Mouse (Mus musculus): Measurements from ENCODE around the gene Tmem182. TPM values are rescaled to one million over a fixed set of nuclear protein-coding genes. Genes with fewer than 3 reads are reported as not detected.

Tmem182 gene
- polyA plus RNA-seq, 1 experiment from 2014 or later, result not detected

DNA sequence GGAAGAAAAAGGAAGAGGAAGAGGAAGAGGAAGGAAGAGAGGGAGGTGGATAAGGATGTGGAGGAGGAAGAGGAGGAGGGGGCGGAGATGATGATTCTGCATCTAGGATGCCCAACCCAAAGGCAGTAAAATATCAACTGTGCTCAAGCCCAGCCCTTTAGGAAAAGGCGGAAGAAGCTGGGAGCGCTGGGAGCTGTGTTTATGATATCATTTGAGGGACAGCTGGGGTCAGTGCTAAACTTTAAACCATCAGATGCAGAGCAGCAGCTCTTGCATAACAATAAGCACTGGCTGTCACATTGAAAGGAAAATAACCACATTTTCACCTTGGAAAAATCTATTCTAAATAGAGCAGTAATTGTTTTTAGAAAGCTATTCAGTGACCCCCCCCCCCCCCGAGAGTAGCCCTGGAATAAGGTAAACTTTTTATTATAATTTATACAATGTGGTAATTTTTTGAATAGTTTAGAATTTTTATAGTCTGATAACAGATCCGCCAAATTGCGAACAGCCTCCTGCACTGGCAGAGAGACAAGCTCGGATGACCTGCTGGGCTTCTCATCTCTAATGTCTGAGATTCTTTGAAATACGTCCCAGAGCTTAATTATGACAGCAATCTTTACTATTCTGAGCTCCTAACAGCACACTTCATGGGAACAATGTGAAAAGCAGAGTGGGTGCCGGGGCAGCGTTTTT, 68.5 kb downstream of the Tmem182 start:
- no peaks in the 10 kb centered on the region for H3K27me3 ChIP-seq (ENCODE audit: control insufficient read depth, insufficient read depth, low read length)
- H3K9me3 ChIP-seq (ENCODE audit: control insufficient read depth, low read length), result no peaks in the 10 kb centered on the region
- ATAC-seq (ENCODE audit: low FRiP score) (no peak), DNase-seq (ENCODE audit: low spot score, missing footprints) (no peak)
- no peaks in the 10 kb centered on the region for H3K4me1 ChIP-seq (ENCODE audit: control insufficient read depth, insufficient read depth, low read length)
- no peak overlapping the region for H3K9ac ChIP-seq (ENCODE audit: low read length)
- H3K4me2 ChIP-seq, result no peak overlapping the region
- WGBS, result 74% methylated on average over 10 of the region's 10 CpGs
- no peak overlapping the region for H3K27ac ChIP-seq (ENCODE audit: low read depth, low read length)
- no peak overlapping the region for H3K4me3 ChIP-seq (ENCODE audit: low read depth, low read length)
- no peaks in the 10 kb centered on the region for H3K36me3 ChIP-seq (ENCODE audit: control insufficient read depth, insufficient read depth, low read length)

DNA sequence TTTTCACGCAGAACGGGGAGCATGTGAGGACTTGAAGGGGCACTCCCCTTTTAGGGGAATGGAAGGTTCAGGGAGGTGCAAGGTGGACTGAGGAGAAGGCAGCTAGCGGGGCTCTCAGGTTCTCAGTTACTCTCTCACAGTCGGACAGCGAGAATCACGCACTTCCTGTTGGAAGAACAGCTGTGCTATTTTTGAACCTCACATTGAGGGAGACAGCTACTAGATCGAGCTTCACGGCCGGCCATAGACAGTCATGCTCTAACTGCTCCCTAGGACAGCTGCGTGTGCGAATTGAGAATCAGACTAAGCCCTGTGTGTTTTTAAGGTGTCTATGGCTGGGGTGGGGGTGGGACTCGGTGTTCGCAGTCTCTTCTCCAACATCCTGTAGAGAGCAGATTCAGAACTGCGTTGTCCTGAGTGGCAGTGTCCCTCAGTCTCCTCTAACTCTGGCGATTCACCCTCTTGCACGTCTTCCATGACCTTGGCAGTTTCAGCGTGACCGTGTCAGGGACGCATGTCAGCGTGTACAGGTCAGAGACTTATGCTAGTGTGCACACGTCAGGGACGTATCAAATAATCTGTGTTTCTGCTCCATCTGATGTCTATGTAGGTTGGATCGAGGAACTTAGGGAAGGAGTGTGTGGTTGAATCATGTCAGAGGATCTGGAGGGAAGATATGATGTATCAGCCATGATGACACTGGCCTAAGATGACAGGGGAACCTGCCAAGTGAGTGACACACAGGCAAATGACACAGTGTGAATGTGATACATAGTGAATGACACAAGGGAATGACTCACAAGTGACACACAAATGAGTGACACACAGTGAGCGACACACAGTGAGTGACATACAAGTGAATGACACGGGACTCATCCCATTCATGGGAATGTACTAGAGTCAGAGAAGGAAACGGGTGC, 69.3 kb downstream of the Tmem182 start:
- H3K4me2 ChIP-seq, result no peak overlapping the region
- DNase-seq (ENCODE audit: low spot score, missing footprints) (no peak), ATAC-seq (ENCODE audit: low FRiP score) (no peak)
- H3K27ac ChIP-seq (ENCODE audit: low read depth, low read length), result no peak overlapping the region
- H3K36me3 ChIP-seq (ENCODE audit: control insufficient read depth, insufficient read depth, low read length), result no peaks in the 10 kb centered on the region
- no peaks in the 10 kb centered on the region for H3K9me3 ChIP-seq (ENCODE audit: control insufficient read depth, low read length)
- no peak overlapping the region for H3K4me3 ChIP-seq (ENCODE audit: low read depth, low read length)
- H3K9ac ChIP-seq (ENCODE audit: low read length), result no peak overlapping the region
- no peaks in the 10 kb centered on the region for H3K27me3 ChIP-seq (ENCODE audit: control insufficient read depth, insufficient read depth, low read length)
- 86% methylated on average over 26 of the region's 26 CpGs for WGBS
- no peaks in the 10 kb centered on the region for H3K4me1 ChIP-seq (ENCODE audit: control insufficient read depth, insufficient read depth, low read length)

DNA sequence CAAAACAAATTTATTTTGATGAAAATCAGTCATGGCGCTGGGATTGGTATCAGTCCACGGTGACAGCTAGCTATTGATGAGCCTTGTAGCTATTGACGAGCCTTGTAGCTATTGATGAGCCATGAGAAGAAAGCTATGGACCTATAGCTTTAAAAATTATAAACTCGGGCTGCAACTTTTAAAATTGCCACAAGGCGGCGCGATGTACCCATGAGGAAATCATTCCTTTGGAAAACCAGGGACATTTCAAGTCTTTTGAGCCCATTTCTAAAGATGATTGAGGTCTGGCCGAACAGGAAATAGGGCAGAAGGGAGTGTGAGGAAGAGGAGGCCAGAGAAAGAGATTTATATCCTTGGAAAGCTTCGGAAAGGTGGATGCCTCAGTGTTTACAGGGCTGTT, 73.7 kb downstream of the Tmem182 start:
- 15% methylated on average over 9 of the region's 9 CpGs for WGBS
- Histone ChIP-seq H3K4me1 (ENCODE audit: control insufficient read depth, insufficient read depth, low read length) (peaks cover 4% of the 10 kb centered on the region; the same call in 1 of the 2 replicates), H3K27me3 (ENCODE audit: control insufficient read depth, insufficient read depth, low read length) (no peaks in the 10 kb centered on the region), H3K4me3 (ENCODE audit: low read depth, low read length) (no peak overlapping the region), H3K9ac (ENCODE audit: low read length) (no peak overlapping the region), H3K4me2 (no peak overlapping the region), H3K9me3 (ENCODE audit: control insufficient read depth, low read length) (no peaks in the 10 kb centered on the region), H3K27ac (ENCODE audit: low read depth, low read length) (no peak overlapping the region), H3K36me3 (ENCODE audit: control insufficient read depth, insufficient read depth, low read length) (no peaks in the 10 kb centered on the region)
- peak; percentile 98 for DNase-seq (ENCODE audit: low spot score, missing footprints)
- no peak for ATAC-seq (ENCODE audit: low FRiP score)

DNA sequence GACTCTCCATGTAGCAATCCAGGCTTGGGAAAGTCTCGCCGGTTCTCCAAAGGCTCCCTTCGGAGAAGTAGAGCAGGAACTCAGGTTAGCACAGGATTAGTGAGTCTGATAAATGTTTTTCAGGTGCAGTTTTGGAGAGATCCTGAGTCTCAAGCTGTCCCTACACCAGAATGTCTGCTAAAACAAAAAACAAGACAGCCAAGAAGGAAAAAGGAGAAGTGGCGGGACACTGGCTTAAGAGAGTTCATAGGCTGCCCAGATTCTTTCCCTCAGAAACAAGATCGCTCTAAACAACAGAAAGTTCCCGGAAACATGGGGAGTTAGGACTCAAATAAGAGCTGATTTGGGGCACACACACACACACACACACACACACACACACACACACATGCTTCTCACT, 74.1 kb downstream of the Tmem182 start:
- 75% methylated on average over 6 of the region's 6 CpGs for WGBS
- H3K4me1 ChIP-seq (ENCODE audit: control insufficient read depth, insufficient read depth, low read length), result peaks cover 4% of the 10 kb centered on the region; the same call in 1 of the 2 replicates
- ATAC-seq (ENCODE audit: low FRiP score), result no peak
- H3K9me3 ChIP-seq (ENCODE audit: control insufficient read depth, low read length), result no peaks in the 10 kb centered on the region
- no peaks in the 10 kb centered on the region for H3K36me3 ChIP-seq (ENCODE audit: control insufficient read depth, insufficient read depth, low read length)
- no peak overlapping the region for H3K4me3 ChIP-seq (ENCODE audit: low read depth, low read length)
- DNase-seq (ENCODE audit: low spot score, missing footprints), result peak; percentile 79
- H3K9ac ChIP-seq (ENCODE audit: low read length), result no peak overlapping the region
- H3K27me3 ChIP-seq (ENCODE audit: control insufficient read depth, insufficient read depth, low read length), result no peaks in the 10 kb centered on the region
- no peak overlapping the region for H3K4me2 ChIP-seq
- H3K27ac ChIP-seq (ENCODE audit: low read depth, low read length), result no peak overlapping the region

DNA sequence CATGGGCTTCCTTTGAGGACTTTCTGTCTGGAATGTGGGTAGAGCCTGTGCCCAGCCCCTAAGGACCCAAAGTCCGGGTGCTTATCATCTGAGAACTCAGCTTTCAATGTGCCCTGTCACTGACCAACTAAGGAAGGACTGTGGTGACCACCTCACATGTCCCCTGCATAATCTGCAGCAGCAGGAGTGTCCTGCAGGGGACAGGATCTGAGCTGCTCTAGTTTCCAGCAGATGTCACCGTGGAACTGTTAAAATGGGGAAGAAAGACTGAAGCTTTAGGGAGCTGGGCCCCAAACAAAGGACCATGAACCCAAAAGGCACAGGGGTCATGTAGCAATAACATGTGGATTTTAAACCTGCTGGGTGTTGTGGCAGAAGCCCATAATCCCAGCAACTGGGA, 75.1 kb downstream of the Tmem182 start:
- Histone ChIP-seq H3K27me3 (ENCODE audit: control insufficient read depth, insufficient read depth, low read length) (no peaks in the 10 kb centered on the region), H3K4me2 (no peak overlapping the region), H3K27ac (ENCODE audit: low read depth, low read length) (no peak overlapping the region), H3K4me1 (ENCODE audit: control insufficient read depth, insufficient read depth, low read length) (peaks cover 4% of the 10 kb centered on the region; the same call in 1 of the 2 replicates), H3K36me3 (ENCODE audit: control insufficient read depth, insufficient read depth, low read length) (no peaks in the 10 kb centered on the region), H3K9ac (ENCODE audit: low read length) (no peak overlapping the region), H3K4me3 (ENCODE audit: low read depth, low read length) (no peak overlapping the region), H3K9me3 (ENCODE audit: control insufficient read depth, low read length) (no peaks in the 10 kb centered on the region)
- ATAC-seq (ENCODE audit: low FRiP score), result 0 out of 2 replicates have a peak, but pooled peaks have one; percentile 22
- WGBS, result 18% methylated on average over 2 of the region's 2 CpGs
- DNase-seq (ENCODE audit: low spot score, missing footprints), result peak; percentile 87

DNA sequence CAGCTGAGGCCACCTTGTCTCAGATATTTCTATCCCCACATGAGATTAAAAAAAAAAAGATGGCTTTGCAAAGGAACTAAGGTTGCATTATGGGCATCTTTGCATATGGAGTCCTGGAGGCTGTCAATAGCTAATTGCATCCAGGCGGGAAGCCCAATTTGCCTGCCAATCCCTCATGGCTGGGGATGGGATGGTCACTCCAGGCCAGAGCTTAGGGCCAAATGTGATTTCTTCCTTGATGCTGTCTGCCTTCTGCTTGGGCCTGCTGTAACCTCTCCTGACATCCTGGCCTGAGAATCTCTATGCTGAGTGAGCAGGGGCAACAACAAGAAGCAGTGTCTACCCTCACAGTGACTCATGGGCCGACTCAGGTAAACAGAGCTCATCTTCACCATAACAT, 78.5 kb downstream of the Tmem182 start:
- no peak overlapping the region for H3K27ac ChIP-seq (ENCODE audit: low read depth, low read length)
- H3K4me1 ChIP-seq (ENCODE audit: control insufficient read depth, insufficient read depth, low read length), result peaks cover 4% of the 10 kb centered on the region; the same call in 1 of the 2 replicates
- ATAC-seq (ENCODE audit: low FRiP score), result no peak
- no peak overlapping the region for H3K4me3 ChIP-seq (ENCODE audit: low read depth, low read length)
- DNase-seq (ENCODE audit: low spot score, missing footprints), result peak; percentile 53
- 92% methylated on average over 2 of the region's 2 CpGs for WGBS
- H3K9ac ChIP-seq (ENCODE audit: low read length), result no peak overlapping the region
- H3K4me2 ChIP-seq, result no peak overlapping the region
- H3K27me3 ChIP-seq (ENCODE audit: control insufficient read depth, insufficient read depth, low read length), result no peaks in the 10 kb centered on the region
- no peaks in the 10 kb centered on the region for H3K36me3 ChIP-seq (ENCODE audit: control insufficient read depth, insufficient read depth, low read length)
- H3K9me3 ChIP-seq (ENCODE audit: control insufficient read depth, low read length), result no peaks in the 10 kb centered on the region

DNA sequence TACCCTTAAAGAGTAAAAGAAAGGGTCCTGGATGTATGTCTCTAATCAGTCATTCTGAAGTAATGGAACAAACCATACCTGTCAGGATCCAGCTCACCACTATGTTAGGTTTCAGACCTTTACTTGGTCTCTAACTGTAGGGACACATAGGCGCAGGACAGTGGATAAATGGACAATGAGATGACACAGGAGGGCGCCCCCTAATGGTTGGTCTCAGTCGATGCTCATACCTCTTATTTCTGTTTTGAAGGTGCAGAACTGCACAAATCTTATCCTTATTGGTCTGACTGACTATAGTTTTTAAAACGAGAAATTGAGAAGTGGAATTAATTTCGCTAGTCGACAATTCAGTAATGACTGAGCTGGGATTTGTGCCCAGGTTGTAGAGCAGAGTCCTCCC, 79.5 kb downstream of the Tmem182 start:
- Histone ChIP-seq H3K27ac (ENCODE audit: low read depth, low read length) (no peak overlapping the region), H3K9ac (ENCODE audit: low read length) (no peak overlapping the region), H3K27me3 (ENCODE audit: control insufficient read depth, insufficient read depth, low read length) (no peaks in the 10 kb centered on the region), H3K9me3 (ENCODE audit: control insufficient read depth, low read length) (no peaks in the 10 kb centered on the region), H3K4me1 (ENCODE audit: control insufficient read depth, insufficient read depth, low read length) (peaks cover 4% of the 10 kb centered on the region; the same call in 1 of the 2 replicates), H3K36me3 (ENCODE audit: control insufficient read depth, insufficient read depth, low read length) (no peaks in the 10 kb centered on the region), H3K4me3 (ENCODE audit: low read depth, low read length) (no peak overlapping the region), H3K4me2 (no peak overlapping the region)
- no peak for DNase-seq (ENCODE audit: low spot score, missing footprints)
- no peak for ATAC-seq (ENCODE audit: low FRiP score)
- 80% methylated on average over 6 of the region's 6 CpGs for WGBS

DNA sequence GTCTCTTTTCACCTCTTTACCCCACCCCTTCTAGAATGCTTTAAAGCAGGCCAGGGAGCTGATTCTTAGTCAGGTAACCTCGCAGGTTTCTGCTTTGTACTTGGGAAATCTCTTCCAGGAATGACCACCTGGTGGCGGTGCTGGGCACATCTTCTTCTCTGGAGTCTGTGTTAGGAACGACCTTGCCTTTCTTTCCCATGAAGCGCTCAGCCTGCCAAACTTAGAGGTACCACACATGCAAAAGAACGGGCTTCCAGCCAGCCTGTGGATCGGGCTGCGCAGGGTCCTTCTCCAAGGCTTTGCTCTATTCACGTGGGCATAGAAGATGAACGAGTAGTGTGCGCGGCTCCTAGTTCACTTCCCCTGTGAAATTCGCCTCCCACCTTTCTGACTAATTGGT, 82.3 kb downstream of the Tmem182 start:
- ATAC-seq (ENCODE audit: low FRiP score) (peak; percentile 70; the same call in 1 of the 2 replicates), DNase-seq (ENCODE audit: low spot score, missing footprints) (peak; percentile 91)
- 39% methylated on average over 12 of the region's 12 CpGs for WGBS
- Histone ChIP-seq H3K27ac (ENCODE audit: low read depth, low read length) (no peak overlapping the region), H3K4me3 (ENCODE audit: low read depth, low read length) (no peak overlapping the region), H3K4me1 (ENCODE audit: control insufficient read depth, insufficient read depth, low read length) (peaks cover 3% of the 10 kb centered on the region), H3K36me3 (ENCODE audit: control insufficient read depth, insufficient read depth, low read length) (no peaks in the 10 kb centered on the region), H3K9ac (ENCODE audit: low read length) (no peak overlapping the region), H3K27me3 (ENCODE audit: control insufficient read depth, insufficient read depth, low read length) (no peaks in the 10 kb centered on the region), H3K9me3 (ENCODE audit: control insufficient read depth, low read length) (no peaks in the 10 kb centered on the region), H3K4me2 (no peak overlapping the region)

Measured in midbrain, embryonic 11.5 days (tissue).